Mouse (Mus musculus): ENCODE measurements around the gene Mul1.

- TF ChIP-seq CTCF (IDR thresholded peaks at IDR 0.05; ENCODE audit: low read depth), result no peak
- TF ChIP-seq EP300 (IDR thresholded peaks at IDR 0.05; ENCODE audit: low read depth), result no peak
Observed at GRCm38 (mm10) chr4:138455956-138456341, 21.5 kb downstream of the Mul1 start.

Measured in liver, embryonic 14.5 days (tissue).